Mouse (Mus musculus) kidney, embryonic 16.5 days (tissue): ENCODE measurements around the gene Wdr54. TPM values are rescaled to one million over a fixed set of nuclear protein-coding genes. Genes with fewer than 3 reads are reported as not detected.

Experiments
- polyA plus RNA-seq: library from polyadenylated mRNA; unstranded; fragments of >200 nt; fragmentation: Nextera tagmentation; extraction: Ambion mirVana; gene quantifications from 2 replicates; pipeline ENCODE4 v1.2.1, GENCODE M21; 2015

Wdr54 gene
- polyA plus RNA-seq, 1 experiment from 2014 or later: 8.0 TPM

Other genes starting within 250 kb of the Wdr54 start
- gene Sema4f, start 216.6 kb downstream of the Wdr54 start, polyA plus RNA-seq: 1.1 and 1.6 TPM in 2 replicates
- 0.29 and 0.69 TPM in 2 replicates for gene M1ap, start 209.5 kb downstream of the Wdr54 start, polyA plus RNA-seq
- 14.5 and 14.8 TPM in 2 replicates for gene Dok1, start 122.9 kb downstream of the Wdr54 start, polyA plus RNA-seq
- gene Loxl3, start 122.2 kb downstream of the Wdr54 start, polyA plus RNA-seq: 24.4 and 26.1 TPM in 2 replicates
- gene Aup1, start 101.9 kb downstream of the Wdr54 start, polyA plus RNA-seq: 244 and 260 TPM in 2 replicates
- 91.9 and 94.3 TPM in 2 replicates for gene Htra2, start 101.1 kb downstream of the Wdr54 start, polyA plus RNA-seq
- gene Dqx1, start 98.6 kb downstream of the Wdr54 start, polyA plus RNA-seq: 5.0 and 5.2 TPM in 2 replicates
- 0.49 and 0.73 TPM in 2 replicates for gene Tlx2, start 86.1 kb downstream of the Wdr54 start, polyA plus RNA-seq
- 43.1 and 44.5 TPM in 2 replicates for gene Pcgf1, start 78.5 kb downstream of the Wdr54 start, polyA plus RNA-seq
- gene Lbx2, start 70.0 kb downstream of the Wdr54 start, polyA plus RNA-seq: 8.6 TPM in 2 replicates
- gene Ccdc142, start 54.8 kb downstream of the Wdr54 start, polyA plus RNA-seq: 3.5 and 3.9 TPM in 2 replicates
- 2.8 and 3.3 TPM in 2 replicates for gene Gm42688, start 54.8 kb downstream of the Wdr54 start, polyA plus RNA-seq
- gene Mrpl53, start 47.4 kb downstream of the Wdr54 start, polyA plus RNA-seq: 131 and 143 TPM in 2 replicates
- 10.6 and 34.9 TPM in 2 replicates for gene Mogs, start 40.9 kb downstream of the Wdr54 start, polyA plus RNA-seq
- gene Wbp1, start 34.8 kb downstream of the Wdr54 start, polyA plus RNA-seq: 159 and 160 TPM in 2 replicates
- 14.2 TPM in 2 replicates for gene Ino80b, start 31.0 kb downstream of the Wdr54 start, polyA plus RNA-seq
- gene Rtkn, start 20.9 kb downstream of the Wdr54 start, polyA plus RNA-seq: 43.0 and 43.9 TPM in 2 replicates
- 2.6 and 2.8 TPM in 2 replicates for gene 1700003E16Rik, start within 50 bp of the Wdr54 start, polyA plus RNA-seq
- gene Dctn1, start 9.5 kb upstream of the Wdr54 start, polyA plus RNA-seq: 97.7 and 101 TPM in 2 replicates
- 0.72 and 0.91 TPM in 2 replicates for gene Slc4a5, start 63.4 kb upstream of the Wdr54 start, polyA plus RNA-seq
- gene Mthfd2, start 169.5 kb upstream of the Wdr54 start, polyA plus RNA-seq: 38.5 and 40.5 TPM in 2 replicates
- 70.0 and 73.8 TPM in 2 replicates for gene Mob1a, start 169.6 kb upstream of the Wdr54 start, polyA plus RNA-seq
- 136 and 142 TPM in 2 replicates for gene Bola3, start 192.8 kb upstream of the Wdr54 start, polyA plus RNA-seq